Mouse (Mus musculus): Measurements from ENCODE around the gene Spaar.
"Not testable (repeated sequence)": the region's sequence is repeated elsewhere in the genome, so short reads cannot be mapped to it uniquely, and the experiment has no call there.

Gene Spaar

DNA sequence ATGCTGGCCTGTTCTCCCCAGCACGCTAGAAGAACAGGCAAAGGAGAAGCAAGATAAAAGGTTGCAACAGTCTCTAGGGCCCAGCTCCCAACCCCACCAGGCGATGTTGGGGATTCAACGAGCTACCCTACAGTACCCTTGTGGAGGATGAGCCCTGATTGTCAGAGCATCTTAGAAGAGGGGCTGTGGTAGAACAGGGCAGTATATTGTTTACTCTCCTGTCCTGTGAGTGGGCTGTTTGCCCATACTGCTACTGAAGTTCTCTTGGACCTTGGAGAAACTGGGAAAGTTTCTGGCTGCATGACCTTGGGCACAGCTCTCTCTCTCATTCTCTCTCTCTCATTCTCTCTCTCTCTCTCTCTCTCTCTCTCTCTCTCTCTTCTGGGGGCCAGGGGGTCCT, 708 bp upstream of the Spaar start:
- no peak for DNase-seq

DNA sequence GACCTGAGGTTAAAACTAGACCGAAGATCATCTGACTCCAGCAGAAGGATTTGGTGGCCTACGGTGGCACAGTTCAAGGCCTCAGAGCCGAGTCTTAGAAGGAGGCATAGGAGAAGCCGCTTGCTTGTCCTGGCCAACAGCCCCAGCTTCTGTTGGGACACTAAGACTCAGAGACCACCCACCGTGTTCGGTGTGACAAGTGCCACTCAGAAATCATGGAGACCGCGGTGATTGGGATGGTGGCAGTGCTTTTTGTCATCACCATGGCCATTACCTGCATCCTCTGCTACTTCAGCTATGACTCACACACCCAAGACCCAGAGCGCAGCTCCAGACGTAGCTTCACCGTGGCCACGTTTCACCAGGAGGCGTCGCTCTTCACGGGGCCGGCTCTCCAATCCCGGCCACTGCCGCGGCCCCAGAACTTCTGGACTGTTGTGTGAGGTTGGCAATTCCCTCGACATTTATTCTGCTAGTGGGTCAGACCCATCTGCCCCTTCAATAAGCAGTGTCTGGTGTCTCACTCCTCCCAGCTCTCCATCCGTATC, 990 bp downstream of the Spaar start:
- DNase-seq = no peak

DNA sequence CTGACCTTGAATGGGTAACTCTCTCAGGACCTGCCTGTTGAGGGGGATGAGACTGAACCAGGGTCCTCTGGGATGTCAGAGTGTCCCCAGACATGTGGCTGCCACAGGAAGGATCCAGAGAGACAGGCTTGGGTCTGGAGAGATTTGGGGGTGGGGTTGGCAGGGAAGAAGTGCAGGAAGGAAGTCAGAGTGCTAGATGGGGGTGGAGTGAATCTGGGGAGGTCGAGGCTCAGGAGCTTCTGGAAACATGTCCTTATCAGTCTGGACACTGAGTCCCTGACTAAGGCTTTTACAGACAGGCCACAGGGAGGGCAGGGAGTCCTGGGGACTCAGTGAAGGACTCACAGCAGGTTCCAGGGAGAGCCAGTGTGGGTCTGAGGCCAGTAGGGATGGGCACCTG, 2.3 kb downstream of the Spaar start:
- no peak for DNase-seq

DNA sequence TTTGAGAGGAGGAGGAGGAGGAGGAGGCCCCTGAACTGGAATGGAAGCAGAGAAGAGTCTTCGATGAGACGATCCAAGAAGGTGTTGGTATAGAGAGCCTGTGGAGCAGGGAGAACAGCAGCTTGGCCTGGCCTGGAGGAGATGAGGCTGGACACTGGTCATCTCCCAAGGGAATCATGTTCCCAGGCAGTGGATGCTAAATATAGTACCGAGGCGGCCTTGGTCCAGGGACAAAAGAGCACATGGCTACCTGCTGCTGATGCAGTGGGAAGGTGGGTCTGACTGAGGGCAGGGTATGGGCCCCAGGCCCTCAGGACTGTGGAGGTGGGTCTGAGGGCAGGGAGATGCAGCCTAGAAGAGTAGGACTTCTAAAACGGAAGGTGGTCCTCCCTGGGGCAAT, 3.4 kb downstream of the Spaar start:
- no peak for DNase-seq

DNA sequence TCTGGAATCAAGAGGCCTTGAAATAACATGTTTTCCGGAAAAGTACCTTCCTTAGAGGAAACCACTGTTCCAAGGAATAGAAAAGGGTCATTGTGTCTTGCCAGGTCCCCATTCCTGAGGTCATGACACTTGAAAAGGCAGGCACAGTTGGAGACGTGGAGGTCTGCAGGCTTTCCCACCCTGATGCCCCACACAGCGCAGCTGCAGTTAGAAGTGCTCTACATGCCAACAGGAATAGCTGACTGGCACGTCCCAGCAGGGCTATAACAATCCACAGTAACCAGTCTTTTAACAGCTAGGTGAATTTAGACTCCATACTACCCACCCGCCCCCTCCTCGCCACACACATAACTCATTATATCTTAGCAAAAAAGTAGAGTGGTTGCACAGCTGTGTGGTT, 7.3 kb downstream of the Spaar start:
- DNase-seq = no peak

DNA sequence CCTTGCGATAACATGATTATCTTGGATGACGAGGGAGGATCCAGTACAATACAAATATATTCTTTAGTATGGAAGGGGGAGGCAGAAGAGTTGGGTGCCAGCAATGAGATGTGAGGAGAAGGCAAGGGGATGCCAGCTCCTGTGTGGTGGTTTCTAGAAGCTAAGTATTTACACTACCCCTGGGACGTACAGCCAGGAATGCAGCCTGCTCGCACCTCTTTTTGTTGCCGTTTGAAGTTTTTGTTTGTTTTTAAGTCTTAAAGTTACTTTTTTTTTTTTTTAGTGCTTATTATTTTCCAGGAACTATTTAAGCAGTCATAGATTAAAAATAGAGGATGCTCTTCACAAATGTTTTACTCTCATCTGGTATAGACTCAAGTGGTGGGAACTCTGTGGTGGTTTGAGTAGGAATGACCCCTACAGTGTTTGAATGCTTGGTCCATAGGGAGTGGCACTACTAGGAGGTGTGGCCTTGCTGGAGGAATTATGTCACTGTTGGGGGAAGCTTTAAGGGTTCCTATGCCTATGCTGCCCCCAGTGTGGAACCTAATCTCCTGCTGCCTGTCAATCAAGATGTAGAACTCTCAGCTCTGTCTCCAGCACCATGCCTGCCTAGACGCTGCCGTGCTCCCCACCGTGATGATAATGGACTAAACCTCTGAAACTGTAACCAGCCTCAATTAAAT, 9.3 kb downstream of the Spaar start:
- no peak for DNase-seq

DNA sequence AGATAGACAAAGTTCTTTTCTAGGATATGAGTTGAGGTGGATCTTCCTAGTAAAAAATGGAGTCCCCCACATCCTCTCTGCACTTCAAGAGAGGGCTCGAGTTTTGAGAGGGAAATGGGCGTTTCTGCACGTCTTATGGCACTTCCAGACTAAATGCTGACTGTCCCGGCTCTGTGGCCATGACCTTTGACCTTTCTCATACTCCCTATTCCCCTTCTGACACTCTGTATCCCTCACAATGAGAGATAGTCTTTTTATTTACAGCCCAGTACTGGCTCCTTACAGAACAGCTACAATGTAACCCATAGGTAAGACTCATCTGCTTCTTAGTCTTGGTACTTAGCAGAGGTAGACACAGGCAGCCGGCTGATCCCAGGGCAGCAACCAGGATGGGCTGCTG, 11.7 kb downstream of the Spaar start:
- no peak for DNase-seq

DNA sequence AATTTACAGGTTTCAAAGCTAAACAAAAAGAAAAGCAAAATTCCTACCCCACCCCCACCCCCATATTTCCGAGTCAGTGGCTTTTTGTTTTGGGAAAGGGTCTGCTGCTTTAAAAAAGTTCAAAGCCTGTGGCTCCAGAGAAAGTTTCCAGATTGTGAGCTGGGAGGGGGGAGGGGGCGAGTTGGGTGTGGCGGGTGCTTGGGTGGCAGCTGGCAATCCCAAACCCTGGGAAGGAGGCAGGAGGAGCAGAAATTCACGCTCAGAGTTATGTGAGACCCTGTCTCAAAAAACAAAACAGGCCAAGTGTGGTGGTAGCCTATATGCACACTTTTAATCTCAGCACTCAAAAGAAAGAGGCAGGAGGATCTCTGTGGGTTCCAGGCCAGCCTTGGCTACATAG, 12.8 kb downstream of the Spaar start:
- DNase-seq = no peak

DNA sequence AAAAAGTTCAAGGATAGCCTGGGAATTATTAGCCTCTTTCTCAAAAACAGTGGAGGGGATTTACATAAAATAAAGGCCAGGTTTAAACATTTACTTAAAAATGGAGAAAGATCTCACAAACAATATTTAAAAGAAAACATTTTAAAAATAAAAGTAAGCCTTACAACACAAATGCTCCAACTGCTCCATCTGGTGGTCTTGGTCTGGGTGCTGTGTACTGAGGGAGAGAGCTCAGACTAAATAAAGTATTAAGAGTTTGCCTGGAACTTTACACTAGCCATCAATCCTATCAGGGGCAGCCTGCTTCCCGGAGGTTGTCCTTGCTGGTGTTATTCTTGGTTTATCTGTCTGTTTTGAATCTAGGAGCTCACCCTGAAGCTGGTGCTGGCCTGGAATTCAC, 13.3 kb downstream of the Spaar start:
- DNase-seq = no peak

DNA sequence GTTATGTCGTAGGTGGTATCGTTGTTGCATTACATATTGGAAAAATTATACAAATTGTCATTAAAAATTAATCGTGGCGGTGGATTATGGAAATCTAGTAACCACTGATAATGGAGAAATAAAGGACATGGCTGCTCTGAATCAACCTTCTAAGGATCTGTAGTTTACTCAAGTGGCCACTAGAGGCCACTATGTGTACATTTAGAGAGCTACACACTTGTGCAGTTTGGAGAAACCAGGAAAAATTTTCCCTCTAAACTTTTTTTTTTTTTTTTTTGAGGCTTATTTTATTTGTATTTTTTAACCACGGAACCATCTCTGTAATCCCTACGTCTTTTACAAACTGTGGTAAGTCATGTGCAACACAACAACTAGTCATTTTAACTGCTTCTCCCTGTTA, 15.4 kb downstream of the Spaar start:
- DNase-seq = peak; percentile 65

DNA sequence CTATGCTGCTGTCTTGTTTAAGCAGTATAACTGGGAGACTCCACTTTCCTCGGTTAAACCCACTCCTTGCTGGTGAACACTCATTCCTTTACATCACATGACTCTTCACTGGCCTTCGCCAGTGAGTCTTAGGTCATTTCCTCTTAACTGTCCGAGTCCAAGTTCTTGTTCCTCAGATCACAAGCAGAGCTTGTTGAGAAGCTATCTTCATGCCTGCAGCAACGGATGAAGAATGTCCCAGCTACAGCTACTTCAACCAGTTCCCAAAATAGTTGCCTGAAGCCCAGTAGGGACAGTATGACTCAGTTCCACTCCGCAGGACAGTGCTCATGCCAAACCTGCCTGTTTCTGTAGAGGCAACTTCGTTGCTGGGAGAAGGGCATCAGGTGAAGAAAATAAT, 27.4 kb downstream of the Spaar start:
- no peak for DNase-seq

DNA sequence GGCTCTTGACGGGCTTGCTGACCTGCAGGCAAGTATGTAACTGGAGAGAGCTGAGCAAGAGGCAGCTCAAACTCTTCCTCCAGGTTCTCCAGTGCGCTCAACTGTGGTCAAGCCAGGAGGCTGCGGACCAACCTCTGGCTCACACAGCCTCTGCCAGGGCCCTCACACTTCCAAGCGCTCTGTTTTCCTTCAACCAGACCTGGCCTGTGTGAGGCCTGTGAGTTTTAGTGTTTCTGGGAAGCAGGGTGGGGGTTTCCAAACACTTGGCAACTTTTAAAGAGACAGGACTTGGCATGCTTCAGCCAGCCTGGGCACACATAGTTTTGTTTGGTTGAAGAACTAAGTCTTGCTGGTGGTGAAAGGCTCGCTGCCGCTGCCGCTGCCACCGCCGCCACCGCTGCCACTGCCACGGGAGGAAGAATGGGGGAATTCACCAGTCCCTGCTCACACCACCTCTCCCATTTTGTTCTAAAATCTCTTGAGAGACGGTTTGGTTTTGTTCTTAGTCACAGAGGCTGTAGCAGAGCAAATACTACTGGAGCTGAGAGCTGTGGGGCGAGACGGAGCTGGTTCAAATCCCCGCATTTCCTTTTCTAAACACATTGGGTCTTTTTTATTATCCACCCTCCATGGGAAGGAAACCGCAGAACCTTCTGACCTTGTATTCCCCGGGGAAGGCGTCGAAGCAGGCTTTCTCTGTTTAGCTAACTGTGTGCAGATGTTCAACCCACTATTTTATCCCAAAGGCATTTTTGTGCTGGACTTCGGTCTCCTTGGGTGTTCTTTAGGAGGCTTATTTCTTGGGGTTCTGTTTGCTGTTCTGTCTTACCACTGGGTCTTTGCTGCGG, 30.0 kb downstream of the Spaar start:
- DNase-seq = no peak

DNA sequence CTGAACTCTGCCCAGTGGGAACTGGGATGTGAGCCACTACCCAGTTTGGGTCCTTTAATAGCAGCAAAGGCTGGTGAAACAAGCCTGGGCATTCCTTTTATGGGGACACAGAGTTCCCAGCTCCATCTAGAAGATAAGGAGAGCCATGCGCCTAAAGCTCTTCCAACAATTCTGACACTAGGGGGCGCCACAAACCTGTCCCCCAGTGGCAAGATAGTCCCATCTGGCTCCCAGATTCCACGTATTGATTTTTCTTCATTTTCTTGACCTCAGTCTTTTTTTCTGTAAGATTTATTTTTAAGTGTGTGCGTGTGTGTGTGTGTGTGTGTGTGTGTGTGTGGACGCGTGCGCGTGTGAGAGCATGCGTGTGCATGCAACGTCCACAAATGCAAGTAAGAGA, 30.6 kb downstream of the Spaar start:
- peak; percentile 59 for DNase-seq

DNA sequence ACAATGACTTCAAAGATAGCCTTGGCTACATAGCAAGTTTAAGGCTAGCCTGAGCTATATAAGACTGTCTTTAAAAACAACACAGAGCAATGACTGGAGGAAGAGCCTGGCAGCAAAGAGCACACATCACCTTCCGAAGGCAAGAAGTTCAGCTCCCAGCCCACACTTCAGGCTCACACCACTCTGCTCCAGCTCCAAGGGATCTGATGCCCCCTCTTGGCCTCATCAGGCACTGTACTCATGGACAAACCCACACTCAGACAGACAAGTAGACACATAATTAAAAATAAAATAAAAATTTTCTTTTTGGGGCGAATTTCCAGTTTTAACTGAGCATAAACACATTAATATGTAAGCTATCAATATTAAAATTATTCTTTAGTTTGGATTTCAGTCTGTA, 31.5 kb downstream of the Spaar start:
- DNase-seq = no peak

DNA sequence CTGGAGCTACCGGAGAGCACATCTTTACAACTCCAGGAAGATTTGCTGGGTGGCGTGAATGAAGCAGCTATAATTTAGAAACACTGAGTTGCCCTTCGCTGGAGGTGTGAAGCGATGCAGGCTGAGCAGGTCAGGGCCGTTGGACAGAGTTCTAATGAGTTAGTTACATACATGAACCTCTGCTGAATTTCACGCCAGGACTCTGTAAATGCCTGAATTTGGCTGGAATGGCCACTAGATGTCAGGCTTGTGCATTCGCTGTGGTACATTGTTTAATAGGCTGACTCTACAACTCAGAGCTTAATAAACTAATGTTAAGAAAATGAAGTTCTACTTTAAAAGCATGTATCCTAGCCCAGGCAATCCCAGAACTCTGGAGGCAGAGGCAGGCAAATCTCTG, 33.6 kb downstream of the Spaar start:
- DNase-seq = peak; percentile 75

DNA sequence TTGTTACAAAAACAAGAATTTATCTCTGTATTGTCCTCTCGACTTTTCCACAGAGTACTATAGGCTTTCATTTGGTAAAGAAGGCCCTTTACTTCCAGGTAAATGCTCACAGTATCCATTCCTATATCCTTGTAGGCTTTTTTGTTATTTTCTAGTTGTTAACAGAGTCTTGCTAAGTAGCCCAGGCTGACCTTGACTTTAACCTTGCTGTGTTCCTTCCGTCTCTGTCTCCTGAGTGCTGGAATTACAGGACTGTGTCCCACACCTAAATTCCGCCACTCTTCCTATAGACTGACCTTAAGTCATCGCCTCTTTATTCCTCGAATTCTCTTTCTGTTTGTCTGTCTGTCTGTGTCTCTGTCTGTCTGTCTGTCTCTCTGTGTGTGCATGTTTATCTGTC, 38.5 kb downstream of the Spaar start:
- no peak for DNase-seq

DNA sequence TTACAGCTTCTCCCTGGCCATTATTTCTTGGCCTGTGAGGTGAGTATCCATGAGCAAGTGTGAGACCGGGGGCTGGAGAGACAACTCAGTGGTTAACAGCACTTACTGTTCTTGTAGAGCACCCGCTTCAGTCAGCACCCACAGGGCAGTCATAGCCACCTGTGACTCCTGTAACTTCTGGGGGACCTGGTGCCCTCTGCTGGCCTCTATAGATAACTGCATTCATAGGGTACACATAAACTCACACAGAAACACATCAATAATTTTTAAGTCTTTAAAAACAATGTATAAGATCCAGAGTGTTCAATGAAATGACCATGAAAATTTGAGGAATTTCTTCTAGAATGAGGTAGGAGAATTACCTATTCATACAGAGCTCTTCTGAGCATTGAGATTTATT, 39.5 kb downstream of the Spaar start:
- DNase-seq = no peak

DNA sequence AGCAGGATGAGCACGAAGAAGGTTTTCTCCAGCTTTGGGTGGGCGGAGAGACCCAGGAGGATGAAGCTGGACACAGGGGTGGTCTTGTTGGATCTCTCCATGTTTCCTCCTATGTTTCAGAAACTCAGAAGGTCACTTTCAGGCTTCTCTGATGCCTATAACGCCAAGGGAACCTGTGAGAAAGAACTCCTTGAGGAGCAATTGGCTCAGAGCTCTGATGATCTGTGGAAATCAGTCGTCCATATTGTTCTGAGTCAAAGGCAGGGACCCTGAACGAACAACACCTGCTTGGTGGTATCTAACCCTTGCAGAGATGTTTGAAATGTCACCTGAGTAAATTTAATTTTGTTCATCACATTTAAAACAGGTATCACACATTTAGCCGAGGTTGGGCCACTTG, 41.1 kb downstream of the Spaar start, which contains the start of gene Olfr159:
TSS of gene Olfr159 (minus strand) at position 101 of the 400 bp plus-strand sequence.
- DNase-seq = no peak

DNA sequence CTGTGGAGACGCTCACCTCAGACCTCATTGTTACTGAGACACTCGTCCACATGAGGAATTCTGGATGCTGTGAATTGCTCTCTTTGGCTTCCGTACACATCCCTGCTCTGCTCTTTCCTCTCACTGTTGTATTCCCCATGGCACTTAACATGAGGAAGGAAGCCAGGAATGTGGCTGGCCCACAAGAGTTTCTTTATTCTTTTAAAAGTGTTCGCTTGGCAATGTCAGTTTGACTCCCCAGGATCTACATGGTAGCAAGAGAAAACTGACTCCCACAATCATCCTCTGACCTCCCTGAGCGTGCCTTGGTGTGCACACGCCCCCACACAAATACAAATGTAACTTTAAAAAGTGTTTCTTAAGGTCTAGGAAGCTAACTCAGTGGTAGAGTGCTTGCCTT, 41.8 kb downstream of the Spaar start:
- no peak for DNase-seq

DNA sequence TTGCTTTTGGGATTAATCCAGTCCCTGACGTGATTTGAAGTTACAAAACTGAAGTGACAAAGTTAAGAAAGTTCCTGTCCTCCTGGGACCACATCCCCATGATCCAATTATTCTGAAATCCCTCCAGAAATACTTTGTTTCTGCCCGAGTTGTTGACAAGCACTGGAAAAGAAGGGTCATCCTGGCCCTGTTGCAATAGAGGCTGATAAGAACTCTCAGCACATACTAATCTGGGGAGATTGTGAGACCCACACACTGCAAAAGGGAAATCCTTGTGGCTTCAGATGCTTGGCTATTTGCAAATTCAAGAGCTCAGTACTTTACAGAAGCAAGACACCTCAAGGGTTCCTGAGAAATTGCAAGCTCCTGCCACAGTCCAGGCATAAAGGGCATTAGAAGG, 42.5 kb downstream of the Spaar start:
- DNase-seq = no peak

DNA sequence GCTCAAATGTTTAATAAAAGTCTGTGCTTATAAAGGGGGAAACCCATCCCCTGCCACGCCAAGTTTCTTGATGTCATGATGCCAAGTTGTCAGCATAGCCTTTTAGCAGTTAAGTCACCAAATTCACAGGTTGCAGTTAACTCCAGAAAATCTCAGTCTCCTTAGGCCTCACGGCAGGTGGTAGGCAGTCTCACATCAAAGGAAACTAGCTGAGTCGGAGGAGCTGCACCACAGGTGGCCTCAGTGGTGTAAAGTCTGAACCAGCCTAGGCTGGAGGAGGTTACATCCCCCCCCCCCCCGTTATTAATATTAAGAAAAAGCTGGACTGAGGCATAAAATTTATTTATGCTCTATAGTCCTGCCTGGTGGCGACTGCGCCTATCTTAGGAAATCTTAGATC, 65.5 kb downstream of the Spaar start:
- DNase-seq = no peak

DNA sequence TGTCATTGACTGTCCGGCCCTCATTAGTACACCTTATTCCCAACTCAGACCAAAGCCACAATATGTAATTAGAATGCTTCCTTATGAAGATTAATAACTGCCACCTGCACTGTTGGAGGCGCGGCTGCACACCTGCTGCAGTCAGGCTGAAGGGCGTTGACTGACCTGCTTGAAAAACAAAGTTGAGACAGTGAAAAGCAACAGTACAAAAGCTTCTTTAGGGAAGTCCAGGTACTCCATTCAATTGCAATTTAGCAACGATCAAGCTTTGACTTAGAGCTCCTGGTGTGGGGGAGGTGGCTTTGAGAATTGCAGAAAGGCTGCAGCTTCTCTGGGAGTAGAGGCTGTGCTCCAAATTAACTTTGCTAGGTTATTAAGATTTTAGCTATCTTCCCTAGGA, 66.0 kb downstream of the Spaar start:
- not testable (repeated sequence) for DNase-seq

DNA sequence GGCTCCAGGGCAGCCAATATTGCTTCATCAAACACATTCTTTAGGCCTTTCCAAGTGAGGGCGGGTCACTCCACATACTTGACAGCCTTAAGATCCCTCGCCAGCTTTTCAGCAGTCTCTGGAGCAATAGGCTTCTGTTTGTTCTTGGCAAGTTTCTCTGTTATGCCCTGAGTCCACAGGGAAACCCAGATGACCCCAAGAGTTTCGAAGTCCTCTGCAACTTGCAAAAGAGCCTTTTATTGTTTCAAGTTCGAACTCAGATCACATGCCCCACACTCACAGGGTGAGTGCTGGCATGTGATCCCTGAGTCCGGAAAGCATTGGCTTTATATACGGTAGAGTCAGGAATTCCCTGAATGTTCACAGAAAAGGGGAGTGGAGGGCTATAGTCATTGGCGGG, 69.1 kb downstream of the Spaar start:
- no peak for DNase-seq
